In genomic region chr14:103803907-103804659, GRCm38 (mm10) we compare ENCODE assay signal across 27 mouse cellular contexts. TPM values are rescaled to one million over a fixed set of nuclear protein-coding genes. Genes with fewer than 3 reads are reported as not detected.
DNase-seq lines count a peak whose midpoint lies in the region; ATAC-seq lines count a peak whose summit lies in the region.
"Had no signal": no experiment of that assay in that cellular context is flagged by ENCODE, and none has a peak within 500 bp of the region (broad histone marks: within the 10 kb centered on the region; RNA-seq: fewer than 3 reads in every experiment).

No protein-coding gene starts in this region.

- 70% methylated on average over 4 of the region's 4 CpGs for WGBS in kidney, embryonic 16.5 days

- ATAC-seq in kidney, embryonic 16.5 days (ENCODE audit: low FRiP score, low TSS enrichment): no peak
- peak; percentile 21 for ATAC-seq in megakaryocyte, adult 5-6 weeks (ENCODE audit: poor library complexity, severe bottlenecking)
- ATAC-seq: forebrain, embryonic 16.5 days; hindbrain, embryonic 16.5 days; liver, embryonic 12.5 days; liver, postnatal 0 days; midbrain, embryonic 13.5 days; Patski had no signal

- no peaks in the 10 kb centered on the region for H3K9me3 ChIP-seq in kidney, embryonic 16.5 days (ENCODE audit: low read length)
- H3K9me3 ChIP-seq: heart, embryonic 15.5 days; limb, embryonic 12.5 days; liver, embryonic 12.5 days; midbrain, embryonic 13.5 days; neural tube, embryonic 13.5 days had no signal

- no peak overlapping the region for H3K4me2 ChIP-seq in kidney, embryonic 16.5 days (replicated peaks; ENCODE audit: low read depth, low read length)
- H3K4me2 ChIP-seq: heart, embryonic 15.5 days; limb, embryonic 12.5 days; liver, embryonic 12.5 days; midbrain, embryonic 13.5 days; neural tube, embryonic 13.5 days had no signal

- H3K36me3 ChIP-seq in kidney, embryonic 16.5 days (ENCODE audit: insufficient read depth, low read length): no peaks in the 10 kb centered on the region
- H3K36me3 ChIP-seq: G1E; heart, embryonic 15.5 days; limb, embryonic 12.5 days; liver, embryonic 12.5 days; midbrain, embryonic 13.5 days; neural tube, embryonic 13.5 days had no signal

- no peak overlapping the region for H3K4me3 ChIP-seq in kidney, embryonic 16.5 days (ENCODE audit: low read length)
- H3K4me3 ChIP-seq: erythroblast, embryonic 14.5 days; gastrocnemius, adult 2 months; heart, embryonic 15.5 days; limb, embryonic 12.5 days; liver, embryonic 12.5 days; midbrain, embryonic 13.5 days; neural tube, embryonic 13.5 days had no signal

- peak; percentile 31 for DNase-seq in adrenal gland, adult 2 months
- no peak for DNase-seq in adrenal gland, adult 18-20 months (ENCODE audit: low spot score in 2 of 2)
- DNase-seq in kidney, postnatal 36 days: peak; percentile 16 to 35
- peak; percentile 93 for DNase-seq in 416B (ENCODE audit: low read depth)
- DNase-seq in retina, embryonic 14.5 days (ENCODE audit: low spot score): no peak
- DNase-seq: cerebellum, adult 11-12 months; cerebellum, adult 9-11 months; gastrocnemius, adult 2 months; kidney, adult 18-20 months; kidney, postnatal 10 days; liver, postnatal 0 days; lung, postnatal 36 days; right cerebral cortex, postnatal 25 days; thymus, postnatal 14 days had no signal

- no peak overlapping the region for H3K27ac ChIP-seq in kidney, embryonic 16.5 days (ENCODE audit: low read length)
- H3K27ac ChIP-seq: gastrocnemius, adult 2 months; heart, embryonic 15.5 days; limb, embryonic 12.5 days; liver, embryonic 12.5 days; midbrain, embryonic 13.5 days; neural tube, embryonic 13.5 days had no signal

- no peak overlapping the region for H3K9ac ChIP-seq in kidney, embryonic 16.5 days (replicated peaks; ENCODE audit: low read length)
- H3K9ac ChIP-seq: heart, embryonic 15.5 days; limb, embryonic 12.5 days; liver, embryonic 12.5 days; liver, postnatal 0 days; midbrain, embryonic 13.5 days; neural tube, embryonic 13.5 days had no signal

- no peaks in the 10 kb centered on the region for H3K4me1 ChIP-seq in kidney, embryonic 16.5 days (ENCODE audit: insufficient read depth, low read length)
- H3K4me1 ChIP-seq: heart, embryonic 15.5 days; limb, embryonic 12.5 days; liver, embryonic 12.5 days; midbrain, embryonic 13.5 days; neural tube, embryonic 13.5 days had no signal

- no peaks in the 10 kb centered on the region for H3K27me3 ChIP-seq in kidney, embryonic 16.5 days (ENCODE audit: insufficient read depth, low read length)
- H3K27me3 ChIP-seq: heart, embryonic 15.5 days; limb, embryonic 12.5 days; liver, embryonic 12.5 days; midbrain, embryonic 13.5 days; neural tube, embryonic 13.5 days had no signal

RNA-seq across cellular contexts. Expression of gene Ednrb, which starts 40.1 kb away (rescaled TPM):
- 10 to 100 TPM; 33.2 to 41.3 TPM for total RNA-seq in adrenal gland, adult 2 months (2021)
- 3.6 TPM in 2 replicates for polyA plus RNA-seq in adrenal gland, adult 2 months (2012; rRNA removed)
- 10 to 100 TPM; 28.8 to 36.8 TPM for total RNA-seq in adrenal gland, adult 18-20 months (2021)
- polyA plus RNA-seq in kidney, embryonic 16.5 days (2015; fragmentation: Nextera tagmentation; extraction: Ambion mirVana): 52.7 and 57.7 TPM in 2 replicates
- 3.1 and 4.8 TPM in 2 replicates for total RNA-seq in megakaryocyte, adult 5-6 weeks (2015)
- total RNA-seq in megakaryocyte, adult 5-6 weeks (2017): 2.8 and 4.1 TPM in 2 replicates
- total RNA-seq: megakaryocyte-erythroid progenitor cell, adult 5-6 weeks had no signal
- polyA plus RNA-seq: G1E had no signal

Comparison
In these comparisons a context has a peak if more than half of its experiments do, and no peak if none do; other contexts are left out.
1. DNase-seq: peak in adrenal gland, adult 2 months (single experiment), kidney, postnatal 36 days (2 of 2) and 416B (single experiment); none in adrenal gland, adult 18-20 months (0 of 2) and retina, embryonic 14.5 days (single experiment).
2. RNA of gene Ednrb, which starts 40.1 kb away (total RNA-seq): 33.2 to 41.3 TPM in adrenal gland, adult 2 months and 28.8 to 36.8 TPM in adrenal gland, adult 18-20 months; 2.8 to 4.8 TPM in megakaryocyte, adult 5-6 weeks; every median in the first group is over 4 times any median in the second.